Mouse (Mus musculus) layer of hippocampus, adult 18-20 months (tissue): Measurements from ENCODE around the gene Mlh1. TPM values are rescaled to one million over a fixed set of nuclear protein-coding genes. Genes with fewer than 3 reads are reported as not detected.
A peak's percentile ranks its signal among the peaks of the same experiment; 100 is the strongest.

ENCODE experiments used
- DNase-seq, 2 experiments: peaks; one replicate each; pipeline ENCODE4 v3.0.0; 2022; ENCODE audit warnings: low spot score in 2 of 2
- long read RNA-seq: library from polyadenylated mRNA; stranded (forward); transcript quantifications from one replicate; pipeline ENCODE4 v2.0.0, GENCODE M21; 2021
- total RNA-seq, 2 experiments: library from RNA; stranded (reverse); gene quantifications; 2 replicates each; pipeline ENCODE4 v1.2.3; 2021

Mlh1 gene
- 10 to 100 TPM; 10.6 to 16.7 TPM for total RNA-seq
- long read RNA-seq, partial matches to known transcripts, result 2 of 8 reads
- long read RNA-seq, other reads (novel, unspliced or antisense), result 4 of 8 reads

DNA sequence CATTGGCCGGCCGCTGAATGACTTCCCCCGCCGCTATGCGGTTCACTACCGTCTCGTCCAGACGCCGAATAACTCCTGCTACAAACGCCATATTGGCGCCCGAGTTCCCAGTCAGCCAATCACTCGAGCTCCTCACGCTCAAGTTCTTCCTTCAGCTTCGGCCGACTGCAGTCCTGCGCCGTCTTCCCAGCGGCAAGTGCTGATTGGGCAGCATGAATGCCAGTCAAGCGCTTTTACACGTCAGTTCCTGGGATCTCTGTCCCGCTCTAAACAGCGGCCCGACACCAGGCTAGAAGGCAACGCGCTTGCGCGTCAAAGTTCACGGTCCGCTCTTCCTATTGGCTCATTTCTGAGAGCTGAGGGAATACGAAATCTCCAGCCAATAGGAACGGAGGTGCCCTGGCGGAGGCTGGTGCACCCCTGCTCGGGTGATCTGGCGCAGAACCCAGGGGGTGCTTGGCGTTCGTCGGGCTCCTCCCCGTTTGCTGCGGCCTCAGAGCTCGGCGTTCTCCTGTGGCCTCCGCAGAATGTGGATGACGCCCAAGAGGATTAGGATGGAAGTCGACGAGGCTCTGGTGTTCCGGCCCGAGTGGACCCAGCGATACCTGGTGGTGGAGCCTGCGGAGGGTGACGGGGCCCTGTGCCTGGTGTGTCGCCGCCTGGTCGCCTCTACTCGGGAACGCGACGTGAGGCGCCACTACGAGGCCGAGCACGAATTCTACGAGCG is at the start of gene Mlh1, which contains the start of gene Epm2aip1:
Gene Mlh1 (minus strand): TSS at position 358 of the 727 bp plus-strand sequence.
Gene Epm2aip1 (plus strand): TSS at position 496 of the 727 bp plus-strand sequence.
- DNase-seq, result peak; percentile 99

DNA sequence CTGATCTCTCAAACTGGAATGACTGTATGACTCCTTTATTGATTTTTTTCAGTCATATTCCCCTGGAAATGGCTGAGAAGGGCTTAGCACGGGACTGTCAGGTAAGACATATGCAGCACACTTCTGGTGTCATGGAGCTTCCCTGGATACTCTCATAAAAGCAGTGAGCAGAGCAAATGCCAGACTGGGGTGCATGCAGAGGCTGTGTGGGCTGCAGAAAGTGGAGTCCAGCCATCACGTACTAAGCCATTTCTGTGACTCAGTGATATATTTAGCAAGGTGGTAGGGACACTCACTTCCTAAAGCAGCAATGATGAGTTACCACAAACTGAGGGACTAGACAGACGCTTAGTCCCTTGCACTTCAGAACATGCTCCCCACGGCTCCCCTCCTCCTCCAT is 49.3 kb upstream of the Mlh1 start:
- DNase-seq, result no peak

DNA sequence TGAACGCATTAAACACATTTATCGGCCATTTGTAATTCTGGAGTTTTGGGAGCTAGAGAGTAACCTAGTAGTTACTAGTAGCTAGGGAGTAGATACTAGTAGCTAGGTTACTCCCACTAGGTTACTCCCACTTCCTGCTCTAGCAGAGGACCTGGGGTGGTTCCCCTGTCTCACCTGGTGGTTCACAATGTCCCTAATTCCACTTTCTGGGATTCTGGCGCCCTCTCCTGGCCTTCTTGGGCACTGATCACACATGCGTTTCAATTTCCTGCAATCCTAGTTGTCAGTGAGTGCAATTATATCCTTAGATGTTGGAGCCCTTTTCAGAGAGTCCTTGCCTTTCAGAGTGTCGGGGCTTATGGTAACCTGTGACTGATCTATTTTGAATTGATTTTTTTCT is 42.6 kb upstream of the Mlh1 start:
- peak; percentile 60 to 86 for DNase-seq

DNA sequence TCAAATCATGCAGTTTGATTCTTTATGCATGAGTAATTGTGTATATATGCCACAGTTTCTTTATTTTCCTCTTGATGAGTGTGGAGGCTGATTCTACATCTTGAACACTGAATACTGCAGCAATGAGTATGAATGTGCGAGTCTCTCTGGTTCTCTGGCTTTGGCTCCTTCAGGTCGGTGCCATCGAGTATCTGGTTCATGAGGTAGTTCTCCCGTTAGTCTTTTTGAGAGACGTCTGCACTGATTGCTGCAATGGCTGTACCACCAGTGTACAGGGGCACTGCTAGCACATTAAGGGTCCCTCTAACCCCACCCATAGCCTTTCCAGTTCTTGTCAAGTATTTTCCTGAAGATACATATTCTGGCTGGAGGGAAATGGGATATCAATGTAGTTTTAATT is 42.2 kb upstream of the Mlh1 start:
- no peak for DNase-seq

DNA sequence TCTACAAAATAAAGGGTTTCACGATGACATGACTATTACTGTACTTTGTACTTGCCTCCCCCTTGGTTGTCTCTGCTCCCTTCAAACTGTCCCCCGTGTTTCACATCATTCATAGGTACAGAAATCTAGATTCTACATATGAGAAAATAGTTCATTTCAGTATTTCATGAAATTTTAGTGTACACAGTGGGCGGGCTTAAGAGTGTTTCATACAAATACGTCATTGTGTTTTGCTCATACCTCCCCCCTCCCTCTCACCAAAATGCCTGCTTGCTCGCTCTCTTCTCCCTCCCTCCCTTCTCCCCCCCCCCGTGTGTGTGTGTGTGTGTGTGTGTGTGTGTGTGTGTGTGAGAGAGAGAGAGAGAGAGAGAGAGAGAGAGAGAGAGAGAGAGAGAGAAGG is 41.7 kb upstream of the Mlh1 start:
- DNase-seq, result peak in 1 of 2 experiments; percentile 54

DNA sequence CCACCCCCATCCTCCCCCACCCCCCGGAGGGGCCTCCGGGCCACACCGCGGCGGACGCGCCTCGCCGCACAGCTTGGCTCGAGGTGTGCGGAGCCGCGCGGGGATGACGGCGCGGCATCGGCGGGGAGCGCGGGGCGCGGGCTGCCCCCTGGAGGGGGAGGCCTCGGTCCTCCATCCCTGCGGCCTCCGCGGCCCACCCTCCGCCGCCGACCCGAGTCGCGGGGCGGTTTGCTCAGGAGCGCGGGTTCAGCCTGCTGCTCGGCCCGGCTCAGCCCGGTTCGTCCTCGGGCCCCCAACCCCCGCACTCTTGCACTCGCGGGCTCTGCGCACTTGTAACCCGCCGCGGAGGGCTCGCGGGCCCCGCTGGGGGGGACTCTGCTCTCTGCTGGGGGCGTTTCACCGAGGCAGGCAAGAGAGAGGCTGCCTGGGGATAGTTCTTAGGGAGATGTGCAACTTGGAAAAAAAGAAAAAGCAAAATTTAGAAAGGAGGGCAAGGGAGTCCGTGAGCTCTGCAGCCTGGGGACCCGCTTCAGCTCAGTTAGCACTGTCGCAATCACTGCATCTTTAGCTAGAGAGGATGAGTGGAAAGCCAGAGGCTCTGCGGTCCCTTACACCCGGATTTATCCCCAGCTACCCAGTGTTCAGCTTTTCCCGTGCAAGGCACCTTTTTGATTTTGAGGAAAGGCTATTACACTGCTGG is 41.0 kb upstream of the Mlh1 start:
- peak in 1 of 2 experiments; percentile 38 for DNase-seq

DNA sequence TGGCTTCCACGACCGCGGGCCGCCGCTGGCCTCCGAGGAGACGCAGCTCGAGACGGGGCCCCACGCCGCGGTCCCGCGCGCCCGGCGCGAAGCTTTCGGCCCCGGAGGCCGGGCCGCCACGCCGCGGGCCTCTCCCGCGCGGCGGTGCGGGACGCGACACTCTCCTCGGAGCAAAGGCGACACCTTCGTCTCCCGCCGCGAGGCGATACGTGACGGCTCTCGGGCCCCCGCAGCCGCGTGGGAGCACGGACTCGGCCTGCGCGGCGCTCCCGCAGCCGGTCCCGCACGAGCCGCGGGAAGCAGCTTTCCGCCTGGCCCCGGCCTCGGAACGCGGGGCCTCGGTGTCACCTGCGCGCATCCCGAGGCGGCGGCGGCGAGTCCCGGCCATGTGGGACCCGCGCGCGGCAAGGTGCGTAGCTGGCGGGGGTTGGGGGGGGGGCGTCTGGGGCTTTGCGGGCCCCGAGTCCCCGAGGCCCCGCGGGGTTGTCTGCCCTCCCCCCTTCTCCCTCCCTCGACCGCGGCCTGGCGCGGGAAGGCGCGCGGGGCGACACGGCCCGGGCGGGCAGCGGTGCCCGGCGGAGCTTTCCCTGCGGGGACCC is 40.4 kb upstream of the Mlh1 start:
- peak in 1 of 2 experiments; percentile 43 for DNase-seq

DNA sequence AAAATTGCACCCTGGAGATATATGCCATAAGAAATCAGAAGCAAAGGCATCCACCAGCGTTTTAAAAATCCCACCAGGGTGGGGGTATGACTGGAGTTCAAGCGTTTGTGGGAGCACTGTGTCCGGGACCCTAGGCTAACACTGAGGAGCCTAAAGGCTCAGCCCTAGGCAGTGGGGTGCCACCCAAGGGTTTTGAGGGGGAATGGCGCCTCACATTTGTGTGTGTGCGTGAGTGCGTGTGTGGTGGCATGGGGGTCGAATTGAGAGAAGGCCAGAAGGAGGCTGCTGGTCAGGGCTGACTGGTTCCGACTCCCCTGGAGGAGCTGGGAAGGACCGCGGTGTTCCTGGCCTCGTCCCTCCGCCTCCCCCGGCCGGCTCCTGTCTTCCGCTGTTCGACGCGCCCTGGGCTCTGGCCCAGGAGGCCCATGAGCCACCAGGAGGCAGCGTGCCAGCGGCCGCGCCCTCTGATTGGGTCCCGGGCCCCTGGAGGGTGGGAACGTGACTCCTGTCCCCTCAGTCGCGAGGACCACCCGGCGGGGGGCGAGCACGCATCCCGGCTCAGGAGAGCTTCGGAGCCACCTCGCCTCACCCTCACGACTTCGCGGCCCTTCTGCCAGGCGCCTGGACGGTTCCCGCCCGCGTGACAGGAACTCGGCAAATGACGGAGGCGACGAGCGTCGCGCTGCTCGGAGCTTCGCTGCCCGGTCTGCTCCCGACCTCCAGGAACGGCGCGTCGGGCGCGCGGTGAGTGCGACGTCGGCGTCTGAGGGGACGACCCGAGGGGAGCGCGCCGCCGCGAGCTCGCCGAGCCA is 39.6 kb upstream of the Mlh1 start, which contains the start of gene Trank1:
Gene Trank1 (plus strand): TSS at position 709 of the 812 bp plus-strand sequence.
- DNase-seq, result peak in 1 of 2 experiments; percentile 44

DNA sequence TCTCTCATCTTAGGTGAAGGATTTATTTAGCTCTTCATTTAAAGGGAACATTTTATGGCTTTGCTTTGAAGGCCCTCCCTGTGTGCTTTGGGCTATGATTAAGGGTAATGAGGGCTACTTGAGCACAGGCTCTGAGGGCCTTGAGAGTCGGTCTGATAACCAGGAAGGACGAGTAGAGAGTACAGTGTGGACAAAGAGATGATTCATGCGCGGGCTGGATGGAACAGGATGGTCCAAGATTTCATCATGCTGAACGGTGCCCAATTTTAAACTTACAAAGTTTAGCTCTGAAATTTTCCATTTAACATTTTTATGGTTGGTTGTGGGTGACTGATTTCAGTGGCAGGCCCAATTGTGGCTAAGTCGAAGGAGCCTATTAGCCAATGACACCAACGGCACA is 34.6 kb upstream of the Mlh1 start:
- no peak for DNase-seq

DNA sequence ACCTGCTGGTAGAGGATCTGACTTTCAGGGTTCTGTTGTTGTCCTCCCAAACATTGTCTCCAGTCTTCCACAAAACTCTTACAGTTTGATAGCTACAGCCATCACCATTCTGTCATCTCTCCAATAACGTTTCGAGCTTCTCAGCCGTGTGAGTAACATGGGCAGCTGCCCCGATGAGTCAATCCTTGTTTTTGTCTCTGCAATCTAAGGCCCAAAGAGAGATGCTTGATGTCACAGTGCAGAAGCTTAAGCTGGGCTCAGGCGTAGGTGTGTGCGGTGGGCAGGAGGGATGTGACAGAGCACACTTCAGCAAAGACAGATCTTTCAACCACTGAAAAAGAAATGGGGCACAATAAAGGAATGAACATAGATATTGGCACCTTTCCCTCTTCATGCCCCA is 32.4 kb upstream of the Mlh1 start:
- peak; percentile 46 to 58 for DNase-seq

DNA sequence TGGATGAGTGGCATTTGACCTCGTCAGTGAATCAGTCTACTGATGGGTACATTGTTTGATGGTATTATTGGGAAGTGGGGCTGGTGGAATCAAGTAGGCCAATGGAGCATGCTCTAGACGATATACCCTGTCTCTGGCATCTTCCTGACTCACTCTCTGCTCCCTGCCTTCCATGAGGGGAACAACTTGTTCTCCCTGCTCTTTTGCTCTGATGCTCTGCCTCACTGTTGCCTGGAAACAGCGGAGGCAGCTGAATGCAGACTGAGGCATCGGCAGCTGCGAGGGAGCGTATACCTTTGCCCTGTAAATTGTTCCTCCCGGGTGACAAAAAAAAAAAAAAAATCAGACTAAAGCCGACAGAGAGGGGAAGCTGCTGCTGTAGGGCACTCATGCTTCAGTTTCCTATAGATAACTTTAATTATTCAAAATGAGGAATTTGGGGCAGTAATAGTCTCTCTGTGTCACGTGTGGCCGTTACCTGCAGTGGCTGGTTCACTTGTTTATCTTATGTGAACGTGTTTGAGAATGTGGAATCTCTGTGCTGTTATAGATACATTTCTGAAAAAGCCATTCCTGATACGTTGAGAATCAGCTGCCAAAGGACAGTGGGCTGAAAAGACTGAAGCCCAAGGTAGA is 30.7 kb upstream of the Mlh1 start:
- peak in 1 of 2 experiments; percentile 77 for DNase-seq

DNA sequence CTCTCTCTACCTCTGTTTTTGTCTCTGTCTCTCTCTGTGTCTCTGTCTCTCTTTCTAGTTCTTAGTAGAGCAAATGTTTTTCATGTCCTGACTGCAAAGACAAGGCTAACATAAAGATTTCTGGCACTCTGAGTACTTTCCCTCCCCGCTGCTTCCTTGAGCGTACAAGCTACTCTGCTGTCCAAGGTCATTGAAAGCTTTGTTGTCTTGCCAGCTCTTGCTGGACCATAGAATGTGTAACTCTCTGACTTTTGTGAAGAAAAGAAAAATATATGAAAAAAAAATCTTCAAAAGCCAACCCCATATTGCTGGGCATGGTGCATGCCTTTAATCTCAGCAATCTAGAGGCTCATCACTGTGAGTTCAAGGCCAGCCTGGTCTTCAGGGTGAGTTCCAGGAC is 27.0 kb upstream of the Mlh1 start:
- DNase-seq, result no peak

DNA sequence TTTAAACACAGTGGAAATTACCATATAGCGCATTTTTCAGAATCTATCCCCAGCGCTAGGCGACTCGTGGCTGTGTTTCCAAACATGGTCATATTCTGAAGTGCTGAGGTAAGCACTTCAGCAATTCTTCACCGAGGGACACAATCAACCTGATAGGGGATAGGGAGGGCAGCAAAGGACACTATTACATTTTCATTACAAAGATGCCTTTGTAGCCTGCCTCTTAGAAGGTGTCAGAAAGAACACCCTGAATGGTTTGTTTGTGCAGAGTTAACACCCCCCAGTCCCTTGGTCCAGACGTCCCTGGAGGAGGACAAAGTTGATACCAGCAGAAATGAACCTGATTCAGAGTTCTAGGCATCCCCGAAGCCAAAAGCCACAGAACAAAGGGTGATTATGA is 24.8 kb upstream of the Mlh1 start:
- no peak for DNase-seq

DNA sequence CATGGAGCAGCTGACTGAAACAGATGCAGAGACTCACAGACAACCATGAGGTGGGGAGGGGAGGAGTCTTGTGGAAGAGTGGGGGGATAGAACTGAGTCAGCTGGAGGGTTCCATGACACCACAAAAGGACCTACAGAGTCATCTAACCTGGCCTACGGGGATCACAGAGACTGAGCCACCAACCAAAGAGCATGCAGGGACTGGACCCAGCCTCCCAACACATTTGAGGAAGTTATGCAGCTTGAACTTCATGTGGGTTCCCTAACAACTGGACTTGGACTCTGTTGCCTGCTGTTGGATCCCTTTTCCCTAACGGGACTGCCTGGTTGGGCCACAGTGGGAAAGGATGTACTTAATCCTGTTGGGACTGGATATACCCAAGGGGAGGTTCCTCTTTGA is 23.7 kb upstream of the Mlh1 start:
- DNase-seq, result no peak

DNA sequence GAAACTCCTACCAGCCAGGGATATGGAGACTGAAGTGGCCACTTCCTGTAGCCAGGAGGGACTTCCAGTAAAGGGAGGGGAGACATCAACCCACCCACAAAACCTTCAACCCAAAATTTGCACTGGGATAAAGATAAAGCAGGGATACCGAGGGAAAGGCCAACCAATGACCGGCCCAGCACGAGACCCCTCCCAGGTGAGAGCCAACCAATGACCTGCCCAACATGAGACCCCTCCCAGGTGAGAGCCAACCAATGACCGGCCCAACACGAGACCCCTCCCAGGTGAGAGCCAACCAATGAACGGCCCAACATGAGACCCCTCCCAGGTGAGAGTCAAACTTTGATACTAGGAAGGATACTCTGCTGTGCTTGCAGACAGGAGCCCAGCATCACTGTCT is 23.3 kb upstream of the Mlh1 start:
- no peak for DNase-seq

DNA sequence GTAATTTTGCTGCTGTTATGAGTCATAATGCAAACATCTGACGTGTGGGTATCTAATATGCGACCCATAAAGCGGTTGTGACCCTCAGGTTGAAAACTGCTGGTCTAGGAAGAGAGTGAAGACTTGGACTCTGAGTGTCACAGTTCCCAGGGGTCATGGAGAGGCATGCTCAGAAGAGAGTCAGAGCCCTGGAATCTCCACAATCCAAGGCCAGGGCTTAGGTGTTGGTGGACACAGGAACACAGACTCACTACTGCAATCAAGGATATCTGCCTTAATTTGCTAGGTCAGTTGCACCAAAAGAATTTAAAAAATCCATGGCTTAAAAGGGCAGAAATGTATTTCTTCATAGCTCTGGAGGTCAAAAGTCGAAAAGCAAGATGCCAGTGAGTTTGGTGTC is 21.6 kb upstream of the Mlh1 start:
- DNase-seq, result no peak

DNA sequence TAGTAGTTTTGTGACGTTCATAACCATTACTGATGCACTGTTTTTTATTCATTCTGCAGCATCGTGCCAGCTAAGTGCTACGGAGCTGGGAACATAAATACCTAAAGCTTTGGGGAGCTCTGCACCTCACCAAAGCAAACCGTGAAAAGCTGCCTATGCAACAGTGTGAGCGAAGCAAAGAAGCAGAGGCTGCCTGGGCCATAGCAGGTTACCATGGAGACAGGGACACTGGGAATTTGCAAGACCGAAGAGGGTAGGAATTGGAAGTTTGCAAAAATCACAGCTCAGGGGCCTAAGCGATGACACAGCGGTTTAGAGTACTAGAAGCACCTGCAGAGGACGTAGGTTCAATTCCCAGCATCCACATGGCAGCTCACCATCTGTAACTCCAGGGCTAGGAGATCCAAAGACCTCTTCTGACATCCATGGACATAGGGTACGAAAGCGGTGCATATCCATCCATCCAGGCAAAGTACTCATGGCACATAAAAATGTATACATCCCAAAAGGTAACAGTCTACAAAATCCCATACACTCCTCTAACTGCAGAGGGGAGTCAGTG is 19.0 kb upstream of the Mlh1 start:
- DNase-seq, result no peak

DNA sequence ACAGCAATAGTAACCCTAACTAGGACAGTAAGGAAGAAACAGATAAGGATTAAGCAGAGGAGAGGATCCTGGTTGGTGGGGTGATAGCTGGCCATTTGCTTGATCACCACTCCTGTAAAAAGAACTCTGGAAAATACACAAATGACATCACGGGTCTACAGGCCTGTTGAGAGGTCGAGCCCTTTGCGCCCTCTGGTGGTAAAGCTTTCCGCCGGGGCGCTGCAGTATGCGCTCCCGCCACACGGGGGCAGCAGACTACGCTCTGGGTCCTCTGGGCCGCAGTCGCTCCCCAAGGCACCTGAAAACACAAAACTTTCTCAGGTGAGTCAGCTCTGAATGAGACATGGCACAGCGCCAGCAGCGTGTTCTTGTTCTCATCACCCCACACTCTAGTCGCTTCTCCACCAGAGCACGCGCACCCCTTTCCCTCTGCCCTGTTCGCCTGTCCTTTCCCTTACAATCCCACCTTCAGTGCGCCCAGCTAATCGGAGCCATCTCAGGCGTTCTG is 18.3 kb upstream of the Mlh1 start:
- DNase-seq, result peak; percentile 87 to 99

DNA sequence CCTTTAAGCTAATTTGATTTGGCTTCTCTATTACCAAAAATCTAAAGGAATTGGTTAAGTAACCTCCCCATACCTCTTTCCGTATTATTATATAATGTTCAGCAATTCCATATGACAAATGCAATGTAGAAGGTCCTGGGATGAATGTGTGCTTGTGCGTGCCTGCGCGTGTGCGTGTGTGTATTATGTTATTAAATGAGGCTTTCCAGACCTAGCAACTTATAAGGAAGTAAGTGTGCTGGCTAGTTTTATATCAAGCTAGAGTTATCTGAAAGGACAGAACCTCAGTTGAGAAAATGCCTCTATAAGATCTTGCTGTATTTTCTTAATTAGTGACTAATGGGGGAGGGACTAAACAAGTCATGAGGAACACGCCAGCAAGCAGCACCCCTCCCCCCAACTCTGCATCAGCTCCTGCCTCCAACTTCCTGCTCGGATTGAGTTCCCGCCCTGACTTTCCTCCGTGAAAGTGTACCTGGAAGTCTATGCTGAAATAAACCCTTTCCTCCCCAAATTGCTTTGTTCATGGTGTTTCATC is 17.8 kb upstream of the Mlh1 start:
- no peak for DNase-seq

DNA sequence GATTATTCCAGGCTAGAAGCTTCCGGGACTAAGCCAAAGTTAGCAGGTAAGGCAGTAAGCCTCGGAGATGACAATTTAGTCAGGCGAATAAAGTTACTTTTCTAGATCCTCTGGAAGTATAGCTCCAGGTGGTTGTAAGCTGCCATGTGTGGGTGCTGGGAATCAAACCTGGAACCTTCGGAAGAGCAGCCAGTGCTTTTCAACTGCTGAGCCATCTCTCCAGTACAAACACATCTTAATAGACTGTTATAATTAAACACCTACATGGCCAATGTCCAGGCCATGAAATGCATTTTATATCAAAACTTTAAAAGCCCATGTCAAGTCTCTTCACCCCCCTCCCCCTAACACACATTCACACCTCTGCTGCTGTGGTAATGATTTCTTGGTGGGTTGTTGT is 16.4 kb upstream of the Mlh1 start:
- no peak for DNase-seq
